Mouse (Mus musculus) lung, postnatal 14 days (tissue): ENCODE data around the gene Tmem9b.
A peak's percentile ranks its signal among the peaks of the same experiment; 100 is the strongest.

ENCODE experiments used
- DNase-seq: peaks from one replicate; pipeline ENCODE4 v3.0.0; 2021

Tmem9b gene

DNA sequence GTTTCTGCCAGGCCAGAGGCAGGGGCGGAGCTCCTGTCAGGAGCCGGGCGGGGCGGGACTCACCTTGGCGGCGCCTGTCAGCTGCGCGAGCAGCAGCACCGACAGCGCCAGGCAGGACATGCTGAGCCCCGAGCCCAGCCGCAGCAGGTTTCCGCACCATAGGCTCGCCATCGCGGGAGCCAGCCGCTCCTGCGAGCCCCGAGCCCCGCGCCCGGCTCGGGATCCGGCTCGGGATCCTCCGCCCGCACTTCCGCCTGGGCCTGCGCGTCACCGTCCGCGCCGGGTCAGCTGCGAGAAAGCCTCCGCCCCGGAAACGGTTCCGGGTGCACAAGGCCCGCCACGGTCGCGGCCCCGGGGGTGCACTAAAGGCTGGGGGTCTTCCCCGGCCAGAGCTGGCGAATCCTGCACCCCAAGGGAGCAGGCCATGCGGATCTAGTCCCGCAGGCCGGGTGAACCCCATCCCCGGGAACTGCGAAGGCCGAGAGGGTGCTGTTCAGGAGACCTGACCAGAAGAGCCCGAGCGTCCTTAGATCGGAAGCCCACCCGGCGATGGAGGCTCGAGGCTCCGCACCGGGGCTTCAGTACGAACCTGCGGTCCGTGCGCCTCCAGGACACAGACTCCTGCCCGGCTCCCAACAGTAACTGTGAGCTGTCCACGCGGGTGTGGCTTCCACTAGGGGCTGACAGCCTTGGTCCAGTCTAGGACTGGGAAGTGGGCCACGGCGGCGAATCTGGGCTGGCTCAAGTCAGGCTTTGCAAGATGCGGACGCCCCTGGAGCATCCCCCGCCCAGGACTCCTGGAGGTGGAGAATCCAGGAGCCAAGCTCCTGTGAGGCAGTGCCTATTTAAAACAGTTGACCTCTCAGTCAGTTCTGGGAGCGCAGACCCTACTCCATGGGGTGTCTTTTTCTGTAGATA lies at the start of gene Tmem9b:
Gene Tmem9b (minus strand): TSS at position 868 of the 918 bp plus-strand sequence.
- DNase-seq = peak; percentile 79

DNA sequence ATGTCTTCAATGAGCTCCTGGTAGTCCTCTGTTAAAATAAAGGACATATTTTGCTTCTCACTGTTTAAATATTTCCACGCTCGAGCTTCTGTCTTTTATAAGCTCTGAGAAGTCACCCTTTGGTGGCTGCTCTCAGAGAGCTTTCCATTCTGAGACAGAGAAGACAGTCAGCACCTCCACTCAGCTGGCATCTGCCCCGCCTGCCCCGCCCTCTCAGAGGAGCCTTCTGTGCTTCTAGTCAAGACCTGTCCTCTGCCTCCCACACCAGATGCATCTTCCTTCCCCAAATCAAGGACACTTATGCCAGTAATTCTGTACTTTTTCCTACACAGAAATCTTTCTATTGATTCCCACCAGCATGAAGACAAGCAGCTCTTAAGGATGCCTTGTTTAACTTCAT lies 48.0 kb upstream of the Tmem9b start:
- no peak for DNase-seq

DNA sequence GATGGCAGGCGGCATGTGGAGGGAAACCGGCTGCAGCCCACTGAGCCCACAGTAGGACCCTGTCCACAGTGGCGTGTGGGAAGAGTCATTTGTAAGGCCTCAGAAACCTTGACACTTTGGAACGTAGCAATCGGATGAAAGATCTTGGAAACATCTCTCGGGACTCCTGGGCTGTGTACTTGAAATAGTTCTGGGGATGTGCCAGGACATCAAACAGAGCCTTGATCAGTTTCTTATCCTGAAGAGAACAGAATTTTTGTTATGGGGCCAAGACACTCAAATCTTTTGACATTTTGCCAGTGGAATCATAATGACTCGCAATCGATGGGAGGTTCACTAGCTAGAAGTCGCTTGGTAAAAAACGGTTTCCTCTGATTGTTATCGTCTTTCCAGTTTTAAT lies 46.5 kb upstream of the Tmem9b start:
- peak; percentile 42 for DNase-seq

DNA sequence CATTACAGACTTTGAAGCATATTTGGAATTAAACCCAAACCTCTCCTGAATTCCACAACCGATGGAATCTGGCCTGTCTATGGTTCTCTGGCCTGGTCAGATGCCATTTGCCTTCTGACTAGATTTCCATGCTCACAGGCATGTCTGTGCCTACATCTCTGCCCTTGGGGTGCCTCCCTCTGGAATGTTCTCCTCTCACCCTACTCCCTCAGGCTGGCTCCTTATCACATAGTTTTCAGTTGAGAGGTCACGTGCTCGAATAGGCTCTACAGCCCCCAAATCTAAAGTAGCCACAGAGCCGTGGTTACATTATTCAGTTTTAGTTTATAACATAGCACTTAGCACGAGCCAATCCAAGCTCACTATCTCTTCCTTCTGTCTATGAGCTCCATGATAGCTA lies 42.9 kb upstream of the Tmem9b start:
- no peak for DNase-seq

DNA sequence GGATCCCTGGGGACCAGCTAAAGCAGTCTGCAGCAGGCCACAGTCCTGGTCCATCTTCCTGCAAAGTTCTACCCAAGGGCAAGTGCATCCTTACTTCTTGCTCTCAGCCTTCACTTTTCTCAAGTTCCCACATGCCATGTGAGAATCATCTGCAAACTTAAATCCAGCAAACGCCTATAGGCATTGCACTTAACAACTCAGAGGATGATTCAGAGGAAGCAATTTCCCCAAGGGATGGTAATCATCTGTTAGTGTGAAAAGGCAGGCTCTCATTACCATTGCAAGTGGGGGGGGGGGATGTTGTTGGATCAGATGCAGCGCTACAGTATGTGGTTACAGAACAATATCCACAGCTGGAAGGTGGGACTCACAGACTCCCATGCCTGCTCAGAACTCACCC lies 41.9 kb upstream of the Tmem9b start:
- DNase-seq = no peak

DNA sequence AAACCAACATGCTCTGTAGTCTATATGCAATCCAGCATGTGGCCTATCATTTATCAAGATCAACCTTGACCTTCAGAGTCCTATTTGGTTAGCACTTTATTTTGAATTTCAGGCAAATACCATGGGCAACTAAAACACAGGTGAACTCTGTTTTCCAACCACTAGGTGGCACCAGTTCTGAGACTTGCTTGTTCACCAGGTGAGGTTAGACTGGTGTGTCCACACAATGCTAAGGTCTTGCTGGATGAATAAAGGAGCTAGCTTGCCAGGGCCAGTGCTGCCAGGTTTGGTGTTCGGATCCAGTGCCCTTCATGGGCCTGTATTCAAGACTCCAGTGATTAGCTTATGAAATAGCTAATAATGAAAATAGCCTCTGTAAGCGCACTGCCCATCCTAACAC lies 40.1 kb upstream of the Tmem9b start:
- DNase-seq = peak; percentile 71

DNA sequence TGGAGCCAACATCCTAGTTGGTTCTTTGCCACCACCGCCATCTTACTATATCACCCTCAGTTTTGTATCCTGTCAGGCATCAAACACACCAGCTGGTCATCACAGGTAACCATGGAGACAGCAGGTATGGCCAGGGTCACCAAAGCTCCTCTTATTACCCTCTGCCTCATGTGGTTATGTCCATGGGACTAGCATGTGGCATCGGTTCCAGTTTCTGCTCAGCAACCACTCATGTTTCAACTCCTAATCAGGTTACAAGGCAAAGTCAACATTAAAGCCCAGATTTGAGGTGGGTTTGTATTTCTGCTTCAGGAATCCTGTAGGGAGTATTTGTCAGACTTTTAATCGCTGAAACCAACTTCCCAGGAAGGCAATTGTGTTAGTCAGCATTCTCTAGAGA lies 38.1 kb upstream of the Tmem9b start:
- no peak for DNase-seq

DNA sequence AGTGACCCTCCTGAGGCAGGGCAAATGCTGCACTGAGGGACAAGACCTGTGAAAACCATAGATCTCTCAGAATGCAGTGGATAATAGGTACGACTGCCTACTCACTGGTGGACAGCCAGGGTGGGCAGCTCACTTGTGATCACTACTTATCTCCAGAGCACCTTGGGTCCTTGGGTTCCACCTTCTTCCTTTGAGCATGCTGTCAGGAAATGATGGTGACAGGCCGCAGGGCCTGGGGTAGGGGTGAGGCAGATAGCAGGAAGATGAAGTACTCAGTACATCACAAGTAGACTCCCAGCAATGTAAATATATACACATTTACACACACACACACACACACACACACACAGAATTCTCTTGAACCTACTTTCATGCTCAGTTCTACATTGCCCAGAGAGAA lies 35.2 kb upstream of the Tmem9b start:
- DNase-seq = no peak

DNA sequence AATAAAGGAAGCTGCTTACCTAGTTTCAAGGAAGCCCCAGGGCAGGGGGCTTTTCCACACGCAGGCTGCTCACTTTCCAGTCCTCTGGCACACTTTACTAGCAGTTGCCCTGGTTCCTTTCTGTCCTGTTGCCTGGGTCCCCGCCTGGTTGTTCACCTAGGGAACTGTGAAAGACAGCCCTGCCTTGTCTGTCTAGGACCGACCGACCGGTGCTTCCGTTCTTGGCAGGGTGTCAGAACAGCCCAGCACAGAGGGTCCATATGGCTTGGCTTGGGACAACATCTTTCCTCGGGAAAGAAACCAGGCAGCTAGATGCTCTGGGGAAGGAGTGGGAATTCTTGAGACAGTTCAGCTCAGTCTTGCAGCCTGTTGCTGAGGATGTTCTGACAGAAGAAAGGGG lies 30.6 kb upstream of the Tmem9b start:
- DNase-seq = no peak

DNA sequence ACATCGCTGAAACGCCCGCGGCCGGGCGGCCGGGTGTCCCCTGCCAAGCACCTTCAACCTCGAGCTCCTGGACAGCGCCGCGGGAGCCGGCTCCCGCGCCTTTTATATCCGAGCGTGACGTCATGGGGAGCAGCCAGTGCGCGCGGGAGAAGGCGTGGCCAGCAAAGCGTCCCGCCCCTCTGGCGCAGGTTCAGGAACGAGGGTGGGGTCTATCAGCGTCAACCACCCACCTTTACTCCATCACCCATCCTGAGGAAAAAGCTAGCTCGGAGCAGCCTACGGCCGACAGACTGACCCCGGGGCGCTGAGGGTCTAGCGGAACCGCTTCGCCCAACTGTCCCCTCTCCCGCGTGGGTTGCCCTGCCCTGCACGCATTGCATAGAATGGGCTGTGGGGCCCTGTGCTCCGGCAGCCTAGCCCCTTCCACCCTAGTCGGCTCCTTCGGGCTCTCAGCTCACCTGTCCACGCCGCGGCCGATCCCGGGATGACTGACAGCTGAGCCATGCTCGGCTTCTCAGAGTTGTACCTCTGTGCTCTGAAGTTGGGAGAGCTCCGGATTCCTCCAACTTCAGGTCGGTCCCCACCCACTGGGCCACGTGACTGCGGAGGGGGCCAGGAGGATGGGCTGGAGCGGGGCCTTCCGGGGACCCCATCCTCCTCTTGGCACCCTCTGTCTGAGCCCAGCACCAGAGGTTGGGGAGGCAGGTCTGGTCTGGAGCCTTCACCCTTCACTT lies 29.0 kb upstream of the Tmem9b start, which contains the start of gene Nrip3:
Gene Nrip3 (minus strand): TSS at position 556 of the 734 bp plus-strand sequence.
- peak; percentile 74 for DNase-seq

DNA sequence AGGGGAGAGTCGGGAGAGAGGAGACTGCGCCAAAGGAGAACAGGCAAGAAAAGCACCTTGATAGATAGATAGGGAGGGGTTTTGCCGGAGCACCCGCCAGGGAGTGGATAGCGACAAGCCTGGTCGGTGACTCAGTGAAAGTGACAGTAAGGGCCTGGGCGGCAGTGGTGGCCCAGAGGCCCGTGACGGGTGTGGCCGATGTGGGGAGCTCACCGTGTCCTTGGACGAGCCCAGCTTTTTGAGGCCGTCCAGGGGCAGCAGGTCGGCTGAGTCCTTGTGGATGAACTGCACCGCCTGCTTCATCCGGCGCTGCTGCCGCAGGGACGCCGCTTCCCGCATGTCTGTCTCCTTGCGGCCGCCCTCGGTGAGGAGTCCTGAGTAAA lies 28.4 kb upstream of the Tmem9b start:
- DNase-seq = no peak

DNA sequence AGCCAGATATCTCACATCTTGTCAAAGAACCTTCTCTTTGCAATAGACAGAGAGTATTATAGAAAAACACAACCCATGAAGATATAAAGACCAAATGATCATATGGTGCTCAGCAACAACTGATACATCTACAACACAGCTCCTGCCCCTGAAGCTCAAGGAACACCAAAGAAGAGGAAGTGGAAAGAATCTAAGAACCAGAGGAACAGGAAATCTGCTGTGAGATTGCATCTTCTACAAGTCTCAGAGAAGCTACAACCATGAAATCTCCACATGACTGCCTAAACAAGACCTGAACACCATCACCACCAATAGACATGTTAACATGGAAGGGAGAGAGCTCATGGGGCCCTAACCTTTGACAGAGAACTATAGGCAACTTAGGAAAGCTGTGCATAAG lies 19.6 kb upstream of the Tmem9b start:
- DNase-seq = no peak

DNA sequence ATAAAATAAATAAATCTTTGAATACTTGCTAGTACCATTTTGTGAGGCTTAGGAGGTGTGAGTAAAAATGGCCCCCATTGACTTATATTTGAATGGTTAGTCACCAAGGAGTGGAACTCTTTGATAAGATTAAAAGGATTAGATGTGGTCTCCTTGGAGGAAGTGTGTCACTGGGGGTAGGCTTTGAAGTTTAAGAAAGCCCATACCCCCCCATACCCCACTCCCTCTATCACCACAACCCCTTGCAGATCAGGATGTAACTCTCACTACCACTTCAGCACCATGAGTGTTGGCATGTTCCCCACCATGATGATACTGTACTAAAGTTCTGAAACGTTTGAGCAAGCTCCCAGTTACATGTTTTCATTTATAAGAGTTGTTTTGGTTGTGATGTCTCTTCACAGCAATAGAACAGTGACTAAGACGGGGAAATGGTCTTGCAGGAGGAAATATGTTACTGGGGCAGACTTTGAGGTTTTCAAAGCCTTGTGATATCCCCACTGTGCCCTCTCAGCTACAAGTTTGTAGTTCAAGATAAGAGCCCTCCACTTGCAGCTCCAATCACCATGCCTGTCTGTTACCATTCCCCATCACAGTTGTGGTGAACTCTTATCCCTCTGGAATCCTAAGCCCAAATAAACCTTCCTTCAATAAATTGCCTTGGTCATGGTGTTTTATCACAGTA lies 16.2 kb upstream of the Tmem9b start:
- no peak for DNase-seq

DNA sequence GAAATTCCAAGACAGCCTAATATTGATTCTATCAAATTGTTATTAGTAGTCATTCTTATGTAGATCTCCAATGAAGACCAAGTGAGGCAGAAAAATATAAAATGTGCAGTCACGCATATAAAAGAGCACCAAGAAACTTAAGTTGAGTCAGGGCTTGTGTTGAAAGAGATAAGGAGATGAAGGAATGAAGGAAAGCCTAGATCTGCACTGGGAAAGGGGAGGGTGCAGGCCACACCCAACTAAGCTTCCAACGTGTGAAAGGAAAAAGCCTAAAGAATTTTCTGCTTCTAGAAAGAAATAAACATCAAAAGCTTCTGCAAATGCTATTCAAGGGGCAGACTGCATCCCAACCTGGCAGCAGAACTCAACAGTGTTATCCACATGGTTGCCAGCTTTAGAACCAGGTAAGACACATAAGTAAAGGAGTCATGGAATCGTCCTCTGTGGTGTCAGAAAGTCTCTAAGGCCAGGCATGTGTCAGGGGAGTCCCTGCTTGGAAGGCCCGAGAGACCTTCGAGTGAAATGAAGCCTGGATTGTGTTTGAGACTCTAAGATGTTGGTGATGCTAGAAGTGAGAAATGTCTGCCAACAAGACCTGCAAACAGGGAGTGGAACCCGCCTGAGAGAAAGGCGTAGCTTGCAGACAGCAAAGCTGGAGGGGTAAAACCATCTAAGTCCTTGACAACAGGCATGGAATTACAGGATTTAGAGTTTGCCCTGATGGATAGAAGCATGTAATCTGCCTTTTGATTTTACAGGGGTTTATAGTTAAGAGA lies 15.1 kb upstream of the Tmem9b start:
- DNase-seq = no peak

DNA sequence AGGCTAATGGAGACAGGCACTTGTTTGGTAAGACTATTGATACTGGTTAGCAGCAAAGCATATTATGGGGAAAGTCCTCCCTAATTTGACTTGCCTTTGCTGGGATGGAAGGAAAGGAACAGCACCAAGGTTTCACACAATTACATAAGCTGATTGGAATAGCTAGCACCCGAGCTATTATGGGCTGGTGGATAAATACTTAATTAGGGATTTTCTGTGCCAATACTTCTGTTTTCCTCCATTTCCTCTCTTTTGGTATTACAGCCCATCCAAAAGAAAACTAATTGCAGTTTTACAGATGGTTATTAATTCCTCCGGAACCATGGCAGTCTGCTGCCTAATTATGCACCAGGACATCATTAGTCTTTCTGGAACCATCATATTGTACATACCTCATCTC lies 11.3 kb upstream of the Tmem9b start:
- DNase-seq = no peak

DNA sequence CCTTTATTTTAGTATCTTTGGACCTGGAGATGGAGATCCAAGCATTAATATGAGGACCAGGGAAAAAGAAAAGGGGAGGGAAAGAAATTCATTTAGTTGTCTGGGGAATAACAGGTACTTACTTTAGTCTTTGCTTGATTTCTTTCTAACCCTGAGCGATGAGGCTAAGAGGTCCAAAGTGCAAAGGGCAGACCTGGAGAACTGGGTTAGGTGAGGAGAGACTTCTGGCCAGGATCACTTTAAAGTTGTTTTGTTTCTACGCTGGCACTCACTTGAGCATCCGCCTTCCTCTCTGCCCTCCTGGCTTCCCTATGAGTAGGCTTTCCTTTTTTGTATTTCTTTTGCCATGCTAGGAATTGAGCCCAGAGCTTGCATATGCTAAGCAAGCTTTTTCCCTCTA lies 3.6 kb upstream of the Tmem9b start:
- DNase-seq = no peak

DNA sequence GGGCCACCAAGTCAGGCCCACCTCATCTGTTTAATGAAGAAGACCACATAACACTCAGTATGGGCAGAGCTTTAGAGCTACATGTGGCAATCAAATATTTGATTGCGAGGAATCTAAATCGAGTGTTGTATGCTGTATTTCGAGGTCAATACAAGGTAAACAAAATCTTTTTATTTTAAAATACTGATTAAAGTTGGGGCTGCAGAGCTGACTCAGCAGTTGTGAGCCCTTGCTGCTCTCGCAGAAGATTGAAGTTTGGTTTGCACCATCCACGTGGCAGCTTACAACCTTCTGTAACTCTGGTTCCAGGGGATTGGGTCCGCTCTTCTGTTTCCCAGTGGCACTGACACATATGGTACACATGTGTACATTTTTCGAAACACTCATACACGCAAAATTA lies 1.4 kb upstream of the Tmem9b start:
- DNase-seq = no peak

DNA sequence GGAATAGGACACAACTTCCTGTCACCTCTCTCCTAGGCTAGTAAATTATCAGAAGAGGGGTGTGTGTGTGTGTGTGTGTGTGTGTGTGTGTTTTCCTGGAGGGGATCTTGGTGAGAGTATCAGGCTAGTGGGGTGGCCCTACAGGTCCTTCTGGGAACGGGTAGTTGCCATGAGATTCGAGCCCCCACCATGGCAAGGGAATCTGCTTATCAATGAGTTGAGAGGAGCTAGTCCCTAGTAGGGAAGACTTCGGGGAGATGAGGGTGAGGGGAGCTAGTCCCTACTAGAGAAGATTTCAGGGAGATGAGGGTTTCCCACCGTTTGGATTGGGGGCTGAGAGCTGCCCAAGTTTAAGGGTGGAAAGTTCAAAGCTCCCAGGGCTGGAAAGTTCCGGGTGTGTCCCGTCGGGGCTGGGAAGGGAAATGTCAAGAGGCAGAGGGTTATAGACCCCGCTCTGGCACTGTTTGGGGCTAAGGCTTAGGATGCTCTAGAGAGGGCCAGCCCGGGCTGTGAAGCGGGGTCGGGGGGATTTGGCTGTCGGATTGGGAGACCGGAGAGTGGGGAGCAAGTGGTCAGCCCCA lies 1.2 kb downstream of the Tmem9b start:
- DNase-seq = no peak

DNA sequence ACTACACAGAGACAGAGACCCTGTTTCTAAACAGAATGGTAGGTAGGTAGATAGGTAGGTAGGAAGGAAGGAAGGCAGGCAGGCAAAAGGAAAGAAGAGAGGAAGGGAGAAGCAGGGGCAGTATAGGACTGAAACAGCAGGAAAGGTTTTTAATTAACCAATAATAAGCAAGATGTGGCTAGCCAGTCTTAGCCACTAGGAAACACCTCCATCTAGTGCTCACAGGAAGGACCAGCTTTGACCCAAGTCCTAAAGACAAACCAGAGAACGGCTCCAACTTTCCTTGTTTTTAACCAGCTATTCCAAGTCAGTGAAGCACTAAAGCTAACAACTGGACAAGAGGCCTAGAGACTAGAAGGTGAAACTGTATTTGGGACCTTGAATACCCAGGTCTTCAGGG lies 4.9 kb downstream of the Tmem9b start:
- no peak for DNase-seq

DNA sequence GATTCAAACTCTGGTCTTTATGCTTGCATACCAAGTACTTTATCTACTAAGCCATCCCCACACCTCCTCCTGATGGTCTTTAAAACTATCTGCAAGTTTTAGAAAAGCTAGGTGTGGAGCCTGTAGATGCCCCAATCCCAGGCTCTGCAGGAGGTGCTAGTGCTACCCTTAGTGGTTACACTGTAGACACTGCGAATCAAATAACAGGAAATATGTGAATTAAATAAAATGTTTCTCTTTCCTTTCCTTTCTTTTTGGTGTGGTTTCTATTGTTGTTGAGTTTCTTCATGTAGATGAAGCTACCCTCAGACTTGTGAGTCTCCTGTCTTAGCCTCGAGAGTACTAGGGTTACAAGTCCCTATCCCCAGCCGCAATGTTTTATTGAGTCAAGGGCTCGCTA lies 11.0 kb downstream of the Tmem9b start:
- no peak for DNase-seq

DNA sequence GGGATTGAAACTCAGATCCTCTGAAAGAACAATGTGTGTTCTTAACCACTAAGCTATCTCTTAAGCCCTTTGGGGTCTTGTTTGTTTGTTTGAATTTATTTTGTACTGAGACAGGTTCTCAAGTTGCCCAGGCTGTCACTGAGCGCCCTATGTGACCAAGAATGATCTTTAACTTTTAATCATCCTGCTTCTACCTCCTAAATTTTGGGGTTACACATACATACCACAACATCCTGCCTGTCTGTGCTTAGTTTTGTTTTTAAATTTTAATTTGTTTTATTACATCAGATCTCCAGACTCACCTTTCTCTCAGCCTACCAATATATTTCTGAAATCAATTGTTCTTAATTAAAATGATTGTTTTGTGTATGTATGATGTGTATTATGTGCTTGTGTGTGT lies 11.6 kb downstream of the Tmem9b start:
- DNase-seq = no peak

DNA sequence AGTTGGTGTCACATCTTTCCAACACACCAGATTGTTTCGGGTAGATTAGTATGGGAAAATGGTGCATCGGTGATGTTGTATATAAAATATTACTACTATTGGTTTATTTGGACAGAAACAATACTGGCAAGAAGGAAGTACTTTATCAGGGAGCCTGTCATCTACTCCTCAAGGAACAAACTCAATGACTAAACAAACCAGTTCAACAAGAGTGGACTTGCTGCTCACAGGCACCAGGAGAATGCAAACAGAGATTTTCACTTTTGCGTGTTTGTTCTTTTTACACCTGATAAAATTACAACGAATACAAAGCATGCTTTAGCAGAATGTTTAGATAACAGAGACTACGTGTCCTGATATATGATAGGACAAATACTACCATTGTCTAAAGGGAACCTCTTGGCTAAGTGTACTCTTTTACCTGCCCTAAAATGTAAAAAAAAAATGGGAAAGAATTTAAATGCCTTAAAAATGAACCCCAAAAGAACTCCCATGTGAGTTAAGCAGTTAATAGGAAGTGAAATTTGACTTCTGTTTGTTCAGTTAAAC lies 12.8 kb downstream of the Tmem9b start:
- DNase-seq = no peak
